Mouse (Mus musculus) T-helper 2 cell (primary cell): ENCODE measurements around the gene Arhgap45.

ENCODE experiments used
- in situ Hi-C: fragments of 300-600 bp; cut with MboI, MseI; formaldehyde crosslinking; loops from one replicate; pipeline ENCODE4 v1.15.1; 2025; ENCODE audit warnings: high pct_unique_total_duplicates

The Arhgap45 gene

DNA sequence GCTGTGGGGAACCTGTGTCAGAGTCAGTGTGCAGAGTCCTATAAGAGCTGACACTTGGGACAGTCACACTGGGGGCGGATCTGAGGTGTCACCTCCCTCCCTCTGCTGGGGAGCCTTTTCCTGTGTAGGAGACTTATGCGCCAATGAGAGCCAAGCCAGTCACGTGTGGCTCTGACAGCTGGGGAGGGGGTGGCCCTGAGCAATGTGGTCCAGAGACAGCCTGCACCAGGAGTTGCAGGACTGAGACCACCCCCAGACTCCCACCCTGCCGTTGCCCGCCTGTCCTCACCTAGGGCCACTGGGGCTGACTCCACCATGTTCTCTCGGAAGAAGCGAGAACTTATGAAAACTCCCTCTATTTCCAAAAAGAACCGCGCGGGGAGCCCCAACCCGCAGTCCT, at the start of gene Arhgap45:
TSS of gene Arhgap45 (plus strand) at position 143 of the 400 bp plus-strand sequence.
- in situ Hi-C loops: no loop called here

DNA sequence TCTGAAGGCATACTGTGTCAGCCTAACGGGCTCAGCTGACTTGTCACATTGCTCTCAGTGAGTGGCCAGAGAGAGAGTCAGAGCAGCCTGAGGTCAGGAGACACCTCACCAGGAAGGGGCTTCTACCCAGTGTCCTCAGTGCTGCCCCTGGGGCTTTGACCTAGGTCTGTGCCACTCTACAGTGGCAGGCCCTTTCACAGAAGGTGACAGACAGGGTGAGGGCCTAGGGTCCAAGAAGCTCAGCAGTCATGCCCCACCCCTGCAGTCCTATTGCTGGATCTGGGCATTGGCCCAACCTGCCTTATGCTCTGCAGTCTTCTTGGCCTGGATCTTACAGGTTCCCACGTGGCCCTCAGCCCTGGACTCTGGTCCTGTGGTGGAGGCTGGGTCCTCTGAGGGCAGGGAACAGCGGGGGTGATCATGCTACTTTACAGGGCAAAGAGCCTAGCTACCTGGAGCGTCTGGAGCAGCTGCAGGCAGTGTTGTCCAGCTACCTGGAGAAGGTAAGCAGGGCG, 49.5 kb upstream of the Arhgap45 start:
- in situ Hi-C loops: loop anchor here (5.0 kb wide), 1 partner anchor 690 kb away; the partner anchor contains the start of gene Btbd2

DNA sequence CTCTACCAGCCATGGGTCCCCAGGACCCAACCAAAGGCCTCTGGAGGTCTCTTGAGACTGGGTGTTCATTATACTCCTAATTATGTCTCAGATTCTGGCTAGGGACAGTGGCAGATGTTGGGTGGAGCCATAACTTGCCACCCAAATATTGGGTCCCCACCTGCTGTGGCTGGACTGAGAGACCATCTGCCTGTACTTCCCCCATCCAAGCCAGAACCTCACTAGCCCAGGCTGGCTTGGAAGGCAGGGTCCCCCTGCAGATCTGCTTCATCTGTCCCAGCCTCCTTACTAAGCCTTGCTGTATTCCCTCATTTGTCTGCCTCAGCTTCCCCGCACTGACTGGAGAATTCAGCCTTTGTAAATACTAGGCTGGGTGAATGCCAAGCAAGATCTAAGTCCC, 48.3 kb upstream of the Arhgap45 start:
- in situ Hi-C loops: loop anchor here (5.0 kb wide), 1 partner anchor 689 kb away; the partner anchor contains the start of gene Btbd2

DNA sequence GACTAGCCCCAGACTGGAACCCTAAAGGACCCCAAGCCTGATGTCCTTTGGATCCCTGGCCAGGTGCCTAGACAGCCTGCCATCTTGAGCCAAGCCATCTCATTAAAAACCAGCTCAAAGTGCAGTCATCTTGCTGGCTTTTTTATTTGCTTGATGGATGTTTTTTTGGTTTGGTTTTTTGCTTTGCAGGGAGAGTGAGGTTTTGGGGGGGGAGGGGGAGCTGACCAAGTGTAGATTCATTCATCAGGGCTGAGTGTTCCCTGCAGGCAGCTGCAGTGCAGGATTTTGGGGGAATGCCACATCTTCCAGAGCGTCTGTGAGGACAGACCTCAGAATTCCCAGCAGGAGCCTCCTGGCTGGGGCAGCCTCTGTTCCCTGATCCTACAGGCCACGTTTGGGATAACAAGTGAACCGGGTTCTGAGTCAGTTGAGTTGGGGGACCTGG, 47.3 kb upstream of the Arhgap45 start:
- in situ Hi-C loops: loop anchor here (5.0 kb wide), 1 partner anchor 688 kb away; the partner anchor contains the start of gene Btbd2

DNA sequence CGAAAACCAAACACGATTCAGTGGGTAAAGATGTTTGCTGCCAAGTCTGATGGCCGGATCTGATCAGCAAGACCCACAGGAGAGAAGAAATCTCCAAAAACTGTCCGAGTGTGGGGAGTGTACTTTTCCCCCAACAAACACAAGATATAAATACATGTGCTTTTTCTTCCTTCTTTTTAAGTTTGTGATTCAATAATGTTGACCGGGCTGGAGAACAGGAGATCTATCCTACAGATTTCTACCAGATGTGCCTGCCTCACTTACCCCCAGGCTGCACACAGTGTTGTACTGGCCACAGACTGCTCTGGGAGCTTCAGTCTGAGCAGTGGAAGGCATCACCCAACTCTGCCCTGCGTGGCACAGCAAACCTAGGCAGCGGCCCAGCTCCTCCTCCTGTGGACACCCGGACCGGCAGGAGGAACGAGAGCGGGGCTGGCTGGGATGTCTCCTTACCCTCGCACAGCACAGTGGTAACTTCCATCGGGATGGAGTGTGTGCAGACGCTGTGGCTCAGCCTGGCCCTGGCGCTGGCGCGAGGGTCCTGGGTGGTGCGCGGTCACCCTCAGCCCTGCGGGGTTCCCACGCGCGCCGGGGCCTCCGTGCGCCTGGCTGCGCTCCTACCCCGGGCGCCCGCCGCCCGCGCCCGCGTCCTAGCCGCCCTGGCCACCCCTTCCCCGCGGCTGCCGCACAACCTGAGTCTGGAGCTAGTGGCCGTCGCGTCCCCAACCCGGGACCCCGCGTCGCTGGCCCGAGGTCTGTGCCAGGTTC, 45.9 kb upstream of the Arhgap45 start, which contains the start of gene Grin3b:
TSS of gene Grin3b (plus strand) at position 301 of the 768 bp plus-strand sequence.
- in situ Hi-C loops: no loop called here

DNA sequence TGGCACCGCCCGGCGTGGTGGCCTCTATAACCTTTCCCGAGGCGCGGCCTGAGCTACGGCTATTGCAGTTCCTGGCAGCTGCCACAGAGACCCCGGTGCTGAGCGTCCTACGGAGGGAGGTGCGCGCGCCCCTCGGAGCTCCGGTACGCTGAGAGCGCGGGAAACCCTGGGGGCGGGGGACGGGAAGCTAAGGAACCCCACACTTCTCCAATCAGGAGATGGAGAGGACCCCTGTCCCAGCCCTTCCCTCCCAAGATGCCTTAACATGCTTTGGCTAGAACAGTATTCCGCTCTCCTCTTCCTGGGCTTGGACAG, 45.3 kb upstream of the Arhgap45 start:
- in situ Hi-C loops: no loop called here

DNA sequence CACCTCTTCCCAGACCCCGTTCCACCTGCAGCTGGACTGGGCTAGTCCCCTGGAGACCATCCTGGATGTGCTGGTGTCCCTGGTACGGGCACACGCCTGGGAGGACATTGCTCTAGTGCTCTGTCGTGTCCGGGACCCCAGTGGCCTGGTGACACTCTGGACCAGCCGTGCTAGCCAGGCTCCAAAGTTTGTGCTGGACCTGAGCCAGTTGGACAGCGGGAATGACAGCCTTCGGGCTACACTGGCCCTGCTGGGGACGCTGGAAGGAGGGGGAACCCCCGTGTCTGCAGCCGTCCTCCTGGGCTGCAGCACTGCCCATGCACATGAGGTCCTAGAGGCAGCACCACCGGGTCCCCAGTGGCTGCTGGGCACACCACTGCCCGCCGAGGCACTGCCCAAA, 43.6 kb upstream of the Arhgap45 start:
- in situ Hi-C loops: no loop called here

DNA sequence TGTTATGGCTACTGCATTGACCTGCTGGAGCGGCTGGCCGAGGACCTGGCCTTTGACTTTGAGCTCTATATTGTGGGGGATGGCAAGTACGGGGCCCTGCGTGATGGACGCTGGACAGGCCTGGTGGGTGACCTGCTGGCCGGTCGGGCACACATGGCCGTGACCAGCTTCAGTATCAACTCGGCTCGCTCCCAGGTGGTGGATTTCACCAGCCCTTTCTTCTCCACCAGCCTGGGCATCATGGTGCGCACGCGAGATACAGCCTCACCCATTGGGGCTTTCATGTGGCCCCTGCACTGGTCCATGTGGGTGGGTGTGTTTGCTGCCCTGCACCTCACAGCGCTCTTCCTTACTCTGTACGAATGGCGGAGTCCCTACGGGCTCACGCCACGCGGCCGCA, 42.4 kb upstream of the Arhgap45 start:
- in situ Hi-C loops: no loop called here

DNA sequence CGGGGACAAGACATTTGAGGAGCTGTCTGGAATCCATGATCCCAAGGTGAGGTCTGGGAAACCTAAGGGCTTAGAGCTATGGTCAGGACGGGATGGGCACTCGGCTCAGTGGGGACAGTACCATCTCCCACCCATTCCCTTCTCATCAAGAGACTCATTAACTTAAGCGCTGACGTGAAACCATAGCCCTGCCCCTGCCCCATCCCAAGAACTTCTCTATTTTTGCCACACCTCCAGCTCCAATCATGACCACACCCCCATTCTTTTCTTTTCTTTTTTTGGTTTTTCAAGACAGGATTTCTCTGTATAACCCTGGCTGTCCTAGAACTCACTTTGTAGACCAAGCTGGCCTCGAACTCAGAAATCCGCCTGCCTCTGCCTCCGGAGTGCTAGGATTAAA, 41.8 kb upstream of the Arhgap45 start:
- in situ Hi-C loops: no loop called here

DNA sequence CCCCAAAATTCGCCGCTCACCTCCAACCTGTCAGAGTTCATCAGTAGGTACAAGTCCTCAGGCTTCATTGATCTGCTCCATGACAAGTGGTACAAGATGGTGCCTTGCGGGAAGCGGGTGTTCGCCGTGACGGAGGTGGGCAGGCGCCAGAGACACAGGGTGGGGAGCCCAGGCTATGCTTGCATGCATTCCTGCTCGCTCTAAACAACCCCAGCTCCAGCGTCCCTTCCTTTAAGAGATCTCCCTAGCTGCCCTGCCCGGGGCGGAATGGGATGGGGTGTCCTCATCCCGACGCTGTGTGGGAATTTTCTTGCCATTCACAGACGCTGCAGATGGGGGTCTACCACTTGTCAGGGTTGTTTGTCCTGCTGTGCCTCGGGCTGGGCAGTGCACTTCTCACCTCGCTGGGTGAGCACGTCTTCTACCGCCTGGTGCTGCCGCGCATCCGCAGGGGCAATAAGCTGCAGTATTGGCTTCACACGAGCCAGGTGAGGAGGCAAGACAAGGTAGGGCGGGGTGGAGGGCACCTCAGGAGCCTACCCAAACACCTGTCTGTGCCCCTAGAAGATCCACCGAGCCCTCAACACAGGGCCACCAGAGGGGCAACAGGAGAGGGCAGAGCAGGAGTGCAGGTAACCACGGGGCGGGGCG, 40.3 kb upstream of the Arhgap45 start:
- in situ Hi-C loops: no loop called here

DNA sequence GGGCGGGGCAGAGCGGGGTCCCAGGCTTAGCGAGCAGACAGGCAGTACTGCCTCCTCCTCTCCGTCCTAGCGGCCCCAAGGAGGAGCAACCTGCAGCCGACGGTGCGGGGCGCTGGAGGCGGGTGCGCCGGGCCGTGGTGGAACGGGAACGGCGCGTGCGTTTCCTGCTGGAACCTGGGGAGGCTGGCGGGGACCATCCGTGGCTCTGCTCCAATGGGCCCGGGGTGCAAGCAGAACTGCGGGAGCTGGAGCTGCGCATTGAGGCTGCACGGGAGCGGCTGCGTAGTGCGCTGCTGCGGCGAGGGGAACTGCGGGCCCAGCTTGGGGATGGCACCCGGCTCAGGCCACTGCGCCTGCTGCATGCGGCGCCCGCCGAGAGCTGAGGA, 39.7 kb upstream of the Arhgap45 start:
- in situ Hi-C loops: no loop called here

DNA sequence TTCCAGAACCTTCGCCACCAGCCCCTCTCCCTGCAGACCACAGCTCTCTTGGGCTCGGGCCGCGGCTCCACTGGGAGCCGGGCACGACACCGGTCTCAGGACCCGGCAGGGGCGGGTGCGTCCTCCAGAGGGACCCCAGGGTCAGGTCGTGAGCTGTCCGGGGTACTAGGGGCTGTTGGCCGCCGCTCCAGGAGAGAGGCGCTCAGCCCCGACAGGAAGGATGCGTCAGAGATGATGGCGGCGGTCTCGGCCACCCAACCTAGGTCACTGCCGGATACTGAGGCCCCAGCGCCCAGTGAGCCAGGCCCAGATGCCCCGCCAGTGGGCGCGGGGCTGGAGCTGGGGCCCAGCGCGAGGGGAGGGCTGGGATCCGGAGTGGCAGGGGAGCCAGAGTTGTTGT, 39.1 kb upstream of the Arhgap45 start:
- in situ Hi-C loops: no loop called here

DNA sequence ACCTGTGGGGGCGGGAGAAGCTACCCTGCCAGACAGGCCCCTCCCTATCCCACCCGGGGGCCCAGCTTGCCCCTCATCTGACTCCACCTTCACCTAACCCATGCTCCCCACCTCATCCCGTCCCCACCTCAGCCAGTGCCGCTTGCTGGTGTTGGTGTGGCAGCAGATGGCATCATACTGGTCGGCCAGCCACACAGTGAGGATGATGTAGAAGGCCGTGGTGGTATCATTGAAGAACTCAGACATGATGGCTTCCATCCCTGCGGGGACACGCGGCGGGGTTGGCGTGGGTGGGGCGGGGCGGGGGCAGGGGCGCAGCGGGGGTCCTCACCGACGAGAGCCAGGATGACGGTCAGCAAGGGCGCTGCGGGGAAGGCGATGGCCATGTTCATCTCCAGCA, 38.4 kb upstream of the Arhgap45 start:
- in situ Hi-C loops: no loop called here

DNA sequence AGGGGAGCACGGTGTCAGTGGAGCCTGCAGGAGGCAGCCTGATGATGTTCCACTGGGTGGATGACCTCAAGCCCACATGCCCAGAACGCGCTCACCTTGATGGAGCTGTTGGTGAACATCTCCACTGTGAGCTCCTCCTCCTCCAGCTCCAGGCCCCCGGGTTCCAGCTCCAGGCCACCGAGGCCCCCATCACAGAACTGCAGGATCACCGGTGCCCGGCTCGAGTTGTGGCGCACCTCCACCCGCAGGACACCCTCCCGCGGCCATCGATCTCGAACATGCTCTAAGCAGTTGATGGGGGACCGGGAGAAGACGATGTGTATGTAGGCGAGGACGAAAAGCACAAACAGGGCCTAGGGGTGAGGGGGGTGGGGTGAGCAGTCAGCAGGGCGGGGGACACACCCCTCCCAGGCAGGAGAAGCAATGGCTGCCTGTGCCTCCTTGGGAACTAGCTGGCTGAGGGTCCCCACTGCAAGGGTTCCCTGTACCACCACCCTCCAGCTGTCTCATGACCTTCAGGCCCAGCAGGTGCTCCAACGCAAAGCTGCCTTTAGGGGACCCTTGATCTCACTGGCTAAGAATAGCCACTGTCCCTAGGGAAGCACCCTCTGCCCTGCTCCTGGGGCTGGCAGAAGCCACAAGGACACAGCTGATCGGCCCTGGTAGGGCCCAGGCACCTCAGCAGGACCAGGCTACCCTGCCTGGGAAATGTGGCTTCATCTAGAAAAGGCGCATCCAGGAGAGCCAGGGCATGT, 36.9 kb upstream of the Arhgap45 start:
- in situ Hi-C loops: no loop called here

DNA sequence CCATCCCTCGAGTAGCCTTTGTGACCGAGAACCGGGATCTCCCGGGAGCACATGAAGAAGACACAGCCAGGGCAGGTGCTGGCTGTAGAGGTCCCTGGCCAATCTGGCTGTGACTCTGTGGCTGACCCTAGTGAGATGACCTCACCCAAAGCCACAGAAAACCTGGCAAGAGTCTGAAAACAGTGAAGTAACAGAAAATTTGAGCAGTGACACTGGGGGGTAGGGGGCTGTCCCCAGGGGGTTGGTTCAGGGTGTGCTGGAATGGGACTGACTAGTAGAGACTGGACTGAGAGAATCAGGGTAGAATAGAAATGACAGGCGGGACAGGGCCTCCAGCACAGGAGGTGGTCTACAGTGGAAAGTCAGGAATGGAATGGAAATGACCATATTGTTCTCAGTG, 33.2 kb upstream of the Arhgap45 start:
- in situ Hi-C loops: no loop called here

DNA sequence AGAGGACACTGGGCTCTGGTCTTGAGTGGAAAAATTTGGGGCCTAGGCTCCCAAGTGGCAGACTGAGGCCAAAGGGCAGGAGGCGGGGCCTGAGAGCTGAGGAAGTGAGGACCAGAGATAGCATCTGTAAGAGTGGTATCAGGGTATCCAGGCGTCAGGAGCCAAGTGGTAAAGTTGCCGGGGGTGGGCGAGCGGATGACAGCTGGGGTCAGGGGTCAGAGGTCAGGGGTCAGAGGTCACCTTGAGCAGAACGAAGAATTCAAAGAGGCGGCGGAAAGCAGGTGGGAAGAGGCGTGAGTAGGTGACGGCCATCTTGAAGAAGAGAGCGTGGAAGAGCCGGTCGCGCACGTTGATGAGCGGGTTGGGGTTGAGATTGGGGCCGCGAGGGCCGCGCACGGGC, 32.8 kb upstream of the Arhgap45 start:
- in situ Hi-C loops: no loop called here

DNA sequence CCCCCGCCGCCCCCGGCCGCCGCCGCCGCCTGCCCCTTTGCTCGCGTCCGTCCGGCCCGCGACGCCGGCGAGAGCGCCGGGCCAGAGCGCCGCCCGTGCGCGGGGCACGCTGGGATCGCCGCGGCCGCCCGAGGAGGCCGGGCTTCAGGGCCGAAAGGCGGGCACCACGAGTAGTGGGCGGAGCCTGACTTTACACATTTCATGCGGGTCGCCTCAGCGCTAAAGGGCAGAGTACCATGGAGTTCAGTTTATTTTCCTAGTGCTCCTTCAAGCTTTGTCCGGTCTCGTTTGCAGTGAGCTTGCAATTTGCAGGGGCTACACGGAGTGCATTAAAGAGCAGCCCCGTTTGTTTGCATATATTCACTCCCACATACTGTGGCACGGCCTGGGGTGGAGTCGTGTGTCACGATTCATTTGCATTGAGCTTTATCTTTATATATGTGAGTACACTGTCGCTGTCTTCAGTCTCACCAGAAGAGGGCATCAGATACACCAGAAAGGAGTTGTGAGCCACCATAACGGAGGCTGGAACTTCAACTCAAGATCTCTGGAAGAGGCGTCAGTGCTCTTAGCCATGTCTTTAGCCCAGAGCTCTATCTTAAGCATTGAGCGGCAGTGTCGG, 32.1 kb upstream of the Arhgap45 start, which contains the start of gene Tmem259:
TSS of gene Tmem259 (minus strand) at position 136 of the 622 bp plus-strand sequence.
- in situ Hi-C loops: no loop called here

DNA sequence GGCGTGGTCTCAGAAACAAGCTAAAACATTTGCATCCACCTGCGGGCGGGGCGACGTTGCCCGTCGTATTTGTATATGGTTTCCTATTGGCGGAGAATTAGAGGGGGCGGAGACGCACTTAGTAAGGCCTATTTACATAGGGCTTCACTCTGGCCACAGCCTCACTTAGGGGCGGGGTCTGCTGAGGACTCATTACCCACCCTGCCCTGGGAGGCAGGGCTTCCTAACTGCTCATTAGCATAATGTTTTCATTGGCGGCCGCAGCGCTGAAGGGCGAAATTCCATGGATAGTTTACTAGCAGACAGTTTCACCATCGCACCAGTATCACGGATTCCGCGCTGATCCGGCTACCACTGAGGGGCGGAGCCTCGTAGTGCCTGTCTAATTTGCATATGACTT, 31.6 kb upstream of the Arhgap45 start:
- in situ Hi-C loops: loop anchor here (5.0 kb wide), 1 partner anchor 157 kb away; the partner anchor contains the start of gene Cbarp

DNA sequence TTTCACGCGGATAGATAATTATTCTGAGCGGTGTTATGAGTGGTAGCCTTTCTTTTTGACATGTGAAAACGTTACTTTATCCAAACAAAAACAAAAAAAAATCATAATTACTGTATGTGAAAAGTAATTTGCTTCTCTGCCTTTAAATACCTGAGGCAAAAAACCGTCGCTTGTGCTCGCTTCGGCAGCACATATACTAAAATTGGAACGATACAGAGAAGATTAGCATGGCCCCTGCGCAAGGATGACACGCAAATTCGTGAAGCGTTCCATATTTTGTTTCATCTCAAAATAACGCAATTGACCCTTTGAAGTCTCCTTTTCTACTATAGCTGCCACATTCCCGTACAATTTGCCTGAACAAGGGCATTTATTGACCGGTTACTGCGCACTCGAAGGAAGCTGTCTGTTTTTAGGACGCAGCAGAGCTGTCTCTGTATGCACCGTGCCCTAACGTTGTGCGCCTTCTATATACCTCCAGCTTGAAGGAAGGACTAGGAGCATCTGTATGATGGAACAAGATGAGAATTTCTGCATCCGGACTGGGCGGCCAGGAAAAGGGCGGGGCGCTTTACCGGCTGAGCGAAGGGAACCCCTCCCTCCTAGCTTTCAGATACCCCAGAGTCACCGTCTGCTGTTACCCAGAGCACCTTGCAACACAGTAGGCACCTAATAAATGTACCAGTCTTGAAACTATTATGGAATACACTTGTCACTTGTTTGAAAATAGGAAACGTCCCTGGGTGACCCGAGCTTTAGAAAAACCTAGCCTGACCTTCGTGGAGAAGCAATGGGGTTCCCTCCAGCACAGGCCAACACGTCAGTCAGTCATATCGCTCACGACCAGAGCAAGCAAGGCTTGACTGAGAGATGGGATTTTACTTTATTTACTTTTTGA, 30.9 kb upstream of the Arhgap45 start:
- in situ Hi-C loops: loop anchor here (5.0 kb wide), 1 partner anchor 157 kb away; the partner anchor contains the start of gene Cbarp

DNA sequence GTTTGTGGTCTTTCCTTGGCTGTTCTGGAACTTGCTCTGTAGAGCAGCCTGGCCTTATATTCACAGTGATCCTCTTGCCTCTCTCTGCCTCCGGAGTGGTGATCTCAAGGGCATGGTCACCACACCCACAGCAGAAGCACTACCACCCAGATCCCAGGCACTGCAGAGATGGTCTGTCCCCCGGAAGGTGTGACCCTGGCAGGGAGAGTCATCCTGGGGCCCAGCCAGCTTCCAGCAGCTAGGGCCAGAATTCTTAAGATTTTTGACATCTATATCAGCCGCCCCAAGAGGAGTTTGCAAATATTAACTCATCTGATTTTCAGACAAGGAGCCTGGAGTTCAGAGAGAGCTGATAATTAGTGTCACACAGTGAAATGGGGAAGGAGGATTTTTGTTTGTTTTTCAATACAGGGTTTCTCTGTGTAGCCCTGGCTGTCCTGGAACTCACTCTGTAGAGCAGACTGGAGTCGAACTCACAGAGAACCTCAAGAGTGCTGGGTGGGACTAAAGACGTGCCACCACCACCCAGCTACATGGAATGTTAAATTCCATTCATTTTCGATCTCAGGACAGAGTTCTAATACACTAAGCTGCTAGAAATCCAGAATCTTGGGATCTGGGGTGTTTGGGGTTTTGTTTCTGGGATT, 30.1 kb upstream of the Arhgap45 start:
- in situ Hi-C loops: loop anchor here (5.0 kb wide), 1 partner anchor 156 kb away; the partner anchor contains the start of gene Cbarp
